In genomic region chr2:79231056-79231949, GRCm38 (mm10) we compare ENCODE assay signal across 23 mouse cellular contexts. TPM values are rescaled to one million over a fixed set of nuclear protein-coding genes. Genes with fewer than 3 reads are reported as not detected.
DNase-seq lines count a peak whose midpoint lies in the region; ATAC-seq and TF ChIP-seq lines count a peak whose summit lies in the region.
"Had no signal": no experiment of that assay in that cellular context is flagged by ENCODE, and none has a peak within 500 bp of the region (broad histone marks: within the 10 kb centered on the region; RNA-seq: fewer than 3 reads in every experiment).

No protein-coding gene starts in this region.

- no peak for DNase-seq in forebrain, postnatal 0 days
- DNase-seq in B cell, adult 2 months = peak; percentile 34 to 38
- peak; percentile 49 for DNase-seq in brain, embryonic 14.5 days (ENCODE audit: low read depth)
- DNase-seq in splenic B cell, adult 2 months (ENCODE audit: low read depth, low spot score) = peak; percentile 43
- no peak for DNase-seq in right cerebral cortex, postnatal 10 days (ENCODE audit: low spot score in 2 of 2)
- DNase-seq in left cerebral cortex, postnatal 4 days = no peak
- DNase-seq in urinary bladder, postnatal 10 days (ENCODE audit: low spot score) = no peak
- DNase-seq: adrenal gland, adult 2 months; cerebellum, adult 9-10 months; gastrocnemius, postnatal 36 days; heart, postnatal 14 days; kidney, adult 9 months; kidney, postnatal 25 days; right cerebral cortex, postnatal 25 days had no signal

- H3K9me3 ChIP-seq in forebrain, postnatal 0 days (ENCODE audit: low read length) = no peaks in the 10 kb centered on the region
- no peaks in the 10 kb centered on the region for H3K9me3 ChIP-seq in forebrain, embryonic 15.5 days
- H3K9me3 ChIP-seq: embryonic facial prominence, embryonic 12.5 days; hindbrain, embryonic 12.5 days; limb, embryonic 12.5 days had no signal

- intact Hi-C loops in left cerebral cortex, postnatal 4 days (cut with DNase I) = no loop called here

- peak; percentile 71; the same call in 1 of the 2 replicates for ATAC-seq in forebrain, postnatal 0 days
- ATAC-seq in forebrain, embryonic 15.5 days (replicated peaks) = no peak
- ATAC-seq: forebrain, embryonic 16.5 days had no signal

- H3K4me2 ChIP-seq in forebrain, postnatal 0 days (ENCODE audit: low read depth) = no peak overlapping the region
- H3K4me2 ChIP-seq in forebrain, embryonic 15.5 days (replicated peaks) = no peak overlapping the region
- H3K4me2 ChIP-seq: embryonic facial prominence, embryonic 12.5 days; heart, embryonic 11.5 days; hindbrain, embryonic 12.5 days; limb, embryonic 12.5 days had no signal

- H3K27me3 ChIP-seq in forebrain, postnatal 0 days (ENCODE audit: insufficient read depth, low read length) = no peaks in the 10 kb centered on the region
- no peaks in the 10 kb centered on the region for H3K27me3 ChIP-seq in forebrain, embryonic 15.5 days
- H3K27me3 ChIP-seq in splenic B cell, adult 2 months (ENCODE audit: control insufficient read depth, insufficient read depth, low read length, poor library complexity, severe bottlenecking) = no peaks in the 10 kb centered on the region
- H3K27me3 ChIP-seq: embryonic facial prominence, embryonic 12.5 days; hindbrain, embryonic 12.5 days; limb, embryonic 12.5 days had no signal

- WGBS in forebrain, postnatal 0 days = 85% methylated on average over 4 of the region's 4 CpGs
- WGBS in forebrain, embryonic 15.5 days = 85% methylated on average over 4 of the region's 4 CpGs

- no peak for TF ChIP-seq CTCF in forebrain, postnatal 0 days (IDR thresholded peaks at IDR 0.05; ENCODE audit: low read depth)
- TF ChIP-seq CTCF in brain, embryonic 14.5 days (IDR thresholded peaks at IDR 0.05; ENCODE audit: borderline replicate concordance, extremely low read depth, insufficient read depth, insufficient read length) = no peak

- 0 out of 2 replicates have a peak overlapping the region, but pooled peaks have one; percentile 10 for H3K27ac ChIP-seq in forebrain, postnatal 0 days (ENCODE audit: low read depth, low read length)
- H3K27ac ChIP-seq in forebrain, embryonic 15.5 days (replicated peaks) = no peak overlapping the region
- H3K27ac ChIP-seq: embryonic facial prominence, embryonic 12.5 days; hindbrain, embryonic 12.5 days; limb, embryonic 12.5 days; liver, embryonic 14.5 days had no signal

- no peaks in the 10 kb centered on the region for H3K4me1 ChIP-seq in forebrain, postnatal 0 days (ENCODE audit: insufficient read depth)
- H3K4me1 ChIP-seq in forebrain, embryonic 15.5 days = no peaks in the 10 kb centered on the region
- H3K4me1 ChIP-seq: hindbrain, embryonic 12.5 days had no signal

- no peak overlapping the region for H3K9ac ChIP-seq in forebrain, postnatal 0 days
- no peak overlapping the region for H3K9ac ChIP-seq in forebrain, embryonic 15.5 days (replicated peaks)
- H3K9ac ChIP-seq: embryonic facial prominence, embryonic 12.5 days; hindbrain, embryonic 12.5 days; limb, embryonic 12.5 days; liver, embryonic 14.5 days had no signal

- no peak for TF ChIP-seq POLR2A in brain, embryonic 14.5 days (IDR thresholded peaks at IDR 0.05; ENCODE audit: borderline replicate concordance, extremely low read depth, insufficient read depth, insufficient read length, poor library complexity, severe bottlenecking)

- no peak overlapping the region for H3K4me3 ChIP-seq in forebrain, postnatal 0 days (ENCODE audit: low read depth, low read length)
- H3K4me3 ChIP-seq in forebrain, embryonic 15.5 days = no peak overlapping the region
- H3K4me3 ChIP-seq: embryonic facial prominence, embryonic 12.5 days; erythroblast, embryonic 14.5 days; hindbrain, embryonic 12.5 days; limb, embryonic 12.5 days; myocyte had no signal

- no peaks in the 10 kb centered on the region for H3K36me3 ChIP-seq in forebrain, postnatal 0 days (ENCODE audit: insufficient read depth)
- H3K36me3 ChIP-seq in forebrain, embryonic 15.5 days = no peaks in the 10 kb centered on the region
- H3K36me3 ChIP-seq in splenic B cell, adult 2 months (ENCODE audit: control insufficient read depth, insufficient read depth, low read length, poor library complexity, severe bottlenecking) = no peaks in the 10 kb centered on the region
- H3K36me3 ChIP-seq: embryonic facial prominence, embryonic 12.5 days; hindbrain, embryonic 12.5 days; limb, embryonic 12.5 days had no signal

RNA-seq across cellular contexts. Expression of gene Itga4, which starts 23.9 kb away (rescaled TPM):
- 3.3 and 4.1 TPM in 2 replicates for total RNA-seq in forebrain, postnatal 0 days (2014; rRNA removed)
- polyA plus RNA-seq in forebrain, postnatal 0 days (2015; fragmentation: Nextera tagmentation; extraction: Ambion mirVana) = 0.92 and 1.5 TPM in 2 replicates
- 2.7 and 3.2 TPM in 2 replicates for polyA plus RNA-seq in forebrain, embryonic 15.5 days (2015; fragmentation: Nextera tagmentation; extraction: Ambion mirVana)
- 3.3 and 4.7 TPM in 2 replicates for polyA plus RNA-seq in brain, embryonic 14.5 days (2012; rRNA removed)
- 10 to 100 TPM in 1 of 2 experiments, 1 to 10 TPM in 1; 9.0 to 10.6 TPM for total RNA-seq in left cerebral cortex, postnatal 4 days (2021)

Comparison
In these comparisons a context has a peak if more than half of its experiments do, and no peak if none do; other contexts are left out.
1. DNase-seq: peak in B cell, adult 2 months (2 of 2), brain, embryonic 14.5 days (single experiment) and splenic B cell, adult 2 months (single experiment); none in forebrain, postnatal 0 days (single experiment), right cerebral cortex, postnatal 10 days (0 of 2), left cerebral cortex, postnatal 4 days (single experiment) and urinary bladder, postnatal 10 days (single experiment).